Mouse (Mus musculus): ENCODE data around the gene Galnt16.
A peak's percentile ranks its signal among the peaks of the same experiment; 100 is the strongest.

Galnt16 gene

GRCm38 (mm10) chr12:80517977-80518376 is at the start of gene Galnt16:
Gene Galnt16 (plus strand): TSS chr12:80518277.
- DNase-seq (ENCODE audit: low read depth, low spot score): no peak

GRCm38 (mm10) chr12:80470206-80470605 is 47.9 kb upstream of the Galnt16 start:
- no peak for DNase-seq (ENCODE audit: low read depth, low spot score)

- peak; percentile 53 for DNase-seq (ENCODE audit: low read depth, low spot score)
Measured at GRCm38 (mm10) chr12:80471926-80472325, 46.2 kb upstream of the Galnt16 start.

- DNase-seq (ENCODE audit: low read depth, low spot score): no peak
Measured at GRCm38 (mm10) chr12:80473731-80474130, 44.3 kb upstream of the Galnt16 start.

DNA sequence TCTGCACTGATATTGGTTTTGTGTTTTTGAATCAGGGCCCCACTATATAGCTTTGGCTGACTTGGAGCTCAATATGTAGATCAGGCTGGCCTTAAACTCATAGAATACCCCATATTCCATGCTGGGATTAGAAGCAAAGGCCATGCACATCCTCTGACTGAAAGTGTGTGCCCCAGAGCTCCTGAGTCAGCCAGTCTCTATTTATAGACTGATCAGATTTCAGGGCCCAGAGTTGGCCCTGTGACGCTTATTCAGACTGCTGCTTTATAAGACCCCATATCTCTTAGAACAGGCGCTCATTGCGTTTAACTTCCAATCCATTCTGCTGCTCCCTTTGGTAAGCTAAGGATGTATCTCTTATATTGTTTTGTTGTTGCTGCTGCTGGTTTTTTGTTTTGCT is 38.1 kb upstream of the Galnt16 start:
- DNase-seq (ENCODE audit: low read depth, low spot score): no peak

GRCm38 (mm10) chr12:80483397-80483796 is 34.7 kb upstream of the Galnt16 start:
- DNase-seq (ENCODE audit: low read depth, low spot score): no peak

GRCm38 (mm10) chr12:80493311-80493710 is 24.8 kb upstream of the Galnt16 start:
- no peak for DNase-seq (ENCODE audit: low read depth, low spot score)

DNA sequence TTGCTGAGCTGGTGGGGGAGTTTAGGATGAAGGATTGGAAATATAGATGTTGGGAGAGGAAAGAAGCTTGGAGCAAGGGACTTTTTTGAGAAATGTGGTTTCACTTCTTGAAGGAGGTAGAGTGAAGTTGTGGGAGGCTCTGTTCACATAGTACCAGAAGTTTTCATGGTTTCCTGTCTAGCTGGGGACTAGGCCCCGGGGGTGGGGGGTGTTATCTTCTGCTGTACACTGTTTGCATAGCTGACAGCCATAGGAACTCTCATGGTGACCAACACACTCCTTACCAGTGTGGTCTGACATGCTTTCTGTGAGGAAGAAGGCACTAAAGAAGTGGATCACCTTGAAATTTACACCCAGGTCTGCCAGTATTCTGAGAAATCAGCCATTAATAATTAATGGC is 22.4 kb upstream of the Galnt16 start:
- DNase-seq (ENCODE audit: low read depth, low spot score): no peak

- DNase-seq (ENCODE audit: low read depth, low spot score): peak; percentile 40
Measured at GRCm38 (mm10) chr12:80498356-80498755, 19.7 kb upstream of the Galnt16 start.

- no peak for DNase-seq (ENCODE audit: low read depth, low spot score)
Measured at GRCm38 (mm10) chr12:80500506-80500905, 17.6 kb upstream of the Galnt16 start.

GRCm38 (mm10) chr12:80504718-80505117 is 13.4 kb upstream of the Galnt16 start:
- DNase-seq (ENCODE audit: low read depth, low spot score): peak; percentile 78

DNA sequence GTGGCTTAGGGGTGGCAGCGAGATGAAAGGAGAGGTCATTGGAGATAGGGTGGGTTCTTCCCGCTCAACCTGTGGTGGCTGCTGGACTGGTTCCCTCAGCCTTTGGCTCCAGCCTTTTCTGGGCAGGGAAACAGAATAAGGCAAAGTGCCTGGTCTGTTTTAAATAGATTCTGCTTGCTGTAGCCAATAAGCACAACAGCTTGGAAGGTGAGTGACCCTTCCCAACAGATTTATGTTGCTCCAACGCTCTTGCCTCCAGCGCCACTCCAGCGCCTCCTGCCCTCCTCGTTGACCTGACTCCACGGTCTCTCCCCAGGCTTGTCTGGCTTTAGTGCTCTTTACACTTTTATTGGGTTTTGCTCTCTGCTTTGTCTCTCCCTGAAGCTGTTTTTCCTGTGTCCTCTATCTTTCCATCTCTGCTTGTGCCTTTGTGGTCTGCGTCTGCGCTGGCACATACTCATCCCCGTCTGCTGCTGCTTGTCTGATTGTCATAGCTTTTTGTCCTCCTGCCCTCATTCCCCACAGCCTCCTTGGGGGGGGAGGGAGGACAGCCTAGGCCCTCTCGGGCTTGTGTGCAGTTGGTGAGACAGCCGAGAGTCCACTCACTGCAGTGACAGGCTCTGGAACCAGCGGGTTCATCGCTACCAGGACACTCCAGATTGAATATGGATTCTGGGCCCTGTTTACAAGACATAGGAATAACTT is 10.9 kb upstream of the Galnt16 start:
- DNase-seq (ENCODE audit: low read depth, low spot score): no peak

DNA sequence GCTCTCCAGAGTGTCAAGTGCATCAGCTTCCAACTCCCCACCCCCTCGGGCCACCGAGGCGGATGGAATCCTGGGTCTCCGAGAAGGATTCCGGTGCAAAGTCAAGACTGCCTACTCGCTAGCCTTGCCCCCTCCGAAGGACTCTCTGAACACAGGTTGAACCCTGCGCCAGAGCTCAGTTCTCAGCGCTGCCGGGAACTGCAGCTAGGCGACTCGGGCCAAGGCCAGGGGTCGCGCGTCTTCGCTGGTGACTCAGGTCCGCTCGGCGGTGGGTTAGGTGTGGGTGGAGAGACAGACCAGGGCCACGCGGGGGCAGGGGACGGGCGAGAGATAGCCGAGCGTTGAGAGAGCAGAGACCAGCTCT is 298 bp downstream of the Galnt16 start:
- no peak for DNase-seq (ENCODE audit: low read depth, low spot score)

- no peak for DNase-seq (ENCODE audit: low read depth, low spot score)
Measured at GRCm38 (mm10) chr12:80518757-80519620, 912 bp downstream of the Galnt16 start.

DNA sequence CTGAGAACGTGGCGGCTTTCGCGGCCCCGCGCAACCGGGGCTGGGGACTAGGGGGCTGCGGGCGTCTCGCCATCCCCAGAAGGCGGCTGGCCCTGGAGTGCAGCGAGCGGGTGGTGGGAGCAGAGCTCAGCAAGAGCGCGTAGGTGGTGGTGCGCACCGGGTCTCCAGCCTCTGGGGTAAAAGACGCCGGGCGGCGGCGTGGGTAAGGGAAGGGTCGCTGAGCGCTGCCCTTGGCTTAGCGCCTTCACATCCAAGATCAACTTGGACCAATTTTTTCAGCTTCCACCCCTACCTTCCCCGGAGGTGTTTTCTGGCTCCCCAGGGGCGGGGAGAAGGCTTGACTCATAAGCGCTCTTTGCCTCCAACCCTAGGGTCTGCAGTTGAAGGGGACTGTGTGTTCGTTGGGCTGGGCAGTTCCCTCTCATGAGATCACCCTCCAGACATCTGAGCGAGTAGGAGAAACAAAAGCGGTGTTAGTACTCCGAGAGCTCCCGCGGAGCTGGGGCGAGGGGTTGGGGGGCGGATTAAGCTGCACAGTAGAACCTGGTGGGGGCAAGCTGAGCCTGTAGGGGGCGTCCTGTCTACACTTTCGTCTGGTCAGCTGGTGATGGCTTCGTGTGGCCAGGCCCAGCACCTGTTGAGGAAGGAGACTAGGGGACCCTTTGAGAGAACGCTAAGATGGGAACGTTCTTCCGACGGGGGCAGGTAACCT is 1.7 kb downstream of the Galnt16 start:
- DNase-seq (ENCODE audit: low read depth, low spot score): no peak

DNA sequence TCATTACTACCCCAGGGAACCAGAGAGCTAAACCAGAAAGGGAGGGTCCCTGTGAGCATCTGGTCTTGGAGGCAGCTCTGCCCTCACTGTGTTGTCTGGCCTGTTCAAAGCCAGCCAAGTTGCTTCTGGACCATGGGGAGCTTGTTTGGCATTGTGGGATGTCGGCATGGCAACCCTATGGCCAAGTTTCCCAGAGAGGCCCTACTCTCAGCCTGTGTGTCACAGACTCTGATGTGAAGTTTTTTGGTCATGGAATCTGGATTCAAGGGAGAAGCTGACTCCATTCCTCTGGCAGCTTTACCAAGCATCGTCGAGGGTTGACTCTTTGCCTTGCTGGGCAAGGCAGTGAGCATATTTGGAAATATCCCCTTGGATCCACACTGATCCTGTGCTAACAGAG is 3.9 kb downstream of the Galnt16 start:
- DNase-seq (ENCODE audit: low read depth, low spot score): peak; percentile 50

DNA sequence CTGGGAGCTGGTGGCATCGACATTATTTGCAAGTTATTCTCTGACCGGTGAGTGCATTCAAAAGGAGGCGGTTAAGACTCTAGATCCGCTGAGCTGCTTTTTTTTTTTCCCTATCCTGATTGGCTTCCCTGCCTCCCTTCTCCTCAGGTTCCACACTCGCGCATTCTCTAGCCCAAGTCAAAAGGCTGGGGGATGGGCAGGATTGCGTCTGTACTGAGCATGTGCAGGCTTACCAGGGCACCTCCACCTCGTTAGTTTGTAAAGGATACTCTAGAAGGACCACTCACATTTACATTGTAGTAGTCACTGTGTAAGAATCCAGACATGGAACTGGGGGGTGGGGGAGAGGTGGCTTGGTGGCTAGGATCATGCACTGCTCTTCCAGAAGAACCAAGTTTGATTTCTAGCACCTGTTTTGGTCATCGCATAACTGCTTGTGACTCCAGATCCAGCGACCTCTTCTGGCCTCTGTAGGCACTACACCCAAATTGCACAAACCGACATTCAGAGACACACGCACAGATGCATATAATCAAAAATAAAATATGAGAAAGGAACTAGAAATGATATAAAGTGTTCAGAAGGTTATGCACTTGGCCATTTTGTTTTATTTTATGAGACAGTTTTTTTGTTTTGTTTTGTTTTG is 6.3 kb downstream of the Galnt16 start:
- DNase-seq (ENCODE audit: low read depth, low spot score): no peak

- DNase-seq (ENCODE audit: low read depth, low spot score): no peak
Measured at GRCm38 (mm10) chr12:80525513-80525912, 7.4 kb downstream of the Galnt16 start.

GRCm38 (mm10) chr12:80526511-80526910 is 8.4 kb downstream of the Galnt16 start:
- DNase-seq (ENCODE audit: low read depth, low spot score): no peak

DNA sequence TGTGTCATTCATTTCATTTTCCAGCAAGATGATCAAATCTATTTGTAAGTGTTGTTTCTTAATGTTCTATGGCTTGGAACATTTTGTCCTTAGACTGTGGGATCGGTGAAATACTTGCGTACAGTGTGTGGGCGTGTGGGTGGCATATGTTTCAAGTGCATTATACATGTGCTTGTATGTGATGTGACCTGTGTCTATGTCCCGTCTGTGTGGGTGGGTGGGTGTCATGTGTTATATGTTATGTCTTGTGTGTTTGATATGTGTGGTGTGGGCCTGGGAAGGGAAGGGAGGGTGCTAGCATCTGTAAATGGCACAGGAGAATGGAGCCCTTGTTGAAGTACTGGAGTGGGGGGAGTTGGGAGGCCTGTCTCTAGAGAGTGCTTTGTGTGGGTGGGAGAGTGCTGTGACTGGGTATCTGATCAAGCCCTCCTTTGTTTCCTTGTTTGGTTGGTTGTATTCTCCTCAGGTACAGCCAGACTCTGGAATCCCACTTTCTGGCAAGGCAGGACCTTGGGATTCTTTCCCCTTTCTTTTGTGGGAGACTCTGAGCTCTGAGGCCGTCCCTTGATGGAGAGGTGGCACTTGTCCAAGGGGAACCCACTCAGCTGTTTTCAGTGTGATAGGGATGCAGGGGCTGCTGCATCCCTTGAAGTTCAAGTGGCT is 9.8 kb downstream of the Galnt16 start:
- no peak for DNase-seq (ENCODE audit: low read depth, low spot score)

DNA sequence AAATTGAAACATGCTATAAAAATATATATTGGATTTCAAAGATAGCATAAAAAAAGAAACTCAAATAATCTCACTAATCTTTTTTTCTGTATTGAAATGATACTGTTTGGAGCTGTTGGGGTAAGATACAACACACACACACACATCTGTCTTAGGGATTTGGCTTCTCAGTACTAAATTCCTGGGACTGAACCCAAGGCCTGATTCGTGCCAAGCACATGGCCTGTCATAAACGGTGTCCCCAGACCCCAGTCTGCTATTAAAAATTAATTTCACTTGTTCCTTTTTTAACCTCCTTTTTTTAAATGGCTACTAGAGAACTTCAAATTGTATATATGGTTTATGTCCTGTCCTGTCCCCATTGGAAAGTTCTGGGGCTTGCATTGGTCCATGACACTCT is 12.0 kb downstream of the Galnt16 start:
- no peak for DNase-seq (ENCODE audit: low read depth, low spot score)
